Mouse (Mus musculus) c-Kit-negative CD71-positive TER-119-positive erythroid progenitor cells, embryonic 14.5 days (primary cell): ENCODE data around the gene Tmem115.
"Not testable (repeated sequence)": the region's sequence is repeated elsewhere in the genome, so short reads cannot be mapped to it uniquely, and the experiment has no call there.

Source experiments
- DNase-seq: peaks from one replicate; pipeline ENCODE4 v3.0.0-alpha.2; 2013; ENCODE audit warnings: low read depth, low spot score

Gene Tmem115

DNA sequence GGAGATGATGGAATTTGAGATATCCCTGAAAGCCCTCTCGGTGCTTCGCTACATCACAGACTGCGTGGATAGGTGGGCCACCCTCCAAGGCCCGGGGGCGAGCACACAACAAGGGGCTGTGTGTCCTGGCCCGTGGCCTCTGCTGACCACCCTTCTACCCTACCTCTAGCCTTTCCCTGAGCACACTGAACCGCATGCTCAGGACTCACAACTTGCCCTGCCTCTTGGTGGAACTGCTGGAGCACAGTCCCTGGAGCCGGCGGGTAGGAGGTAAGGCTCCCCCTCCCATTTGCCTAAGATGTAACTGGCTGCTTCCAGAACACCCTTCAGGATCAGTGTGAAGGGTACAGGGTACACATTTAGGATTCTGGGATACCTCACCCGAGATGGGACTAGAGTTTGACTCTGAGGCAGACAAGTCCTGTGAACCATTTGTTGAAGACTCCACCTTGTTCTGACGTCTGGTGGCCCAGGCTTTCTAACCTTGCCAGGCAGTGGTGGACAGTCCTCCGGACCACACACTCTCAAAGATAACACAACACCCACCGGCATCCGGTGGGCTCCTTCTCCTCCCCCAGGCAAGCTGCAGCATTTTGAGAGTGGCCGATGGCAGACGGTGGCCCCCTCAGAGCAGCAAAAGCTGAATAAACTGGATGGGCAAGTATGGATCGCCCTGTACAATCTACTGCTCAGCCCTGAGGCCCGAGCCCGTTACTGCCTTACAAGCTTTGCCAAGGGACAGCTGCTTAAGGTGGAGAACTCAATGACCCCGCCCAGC is 15.7 kb downstream of the Tmem115 start:
- no peak for DNase-seq

DNA sequence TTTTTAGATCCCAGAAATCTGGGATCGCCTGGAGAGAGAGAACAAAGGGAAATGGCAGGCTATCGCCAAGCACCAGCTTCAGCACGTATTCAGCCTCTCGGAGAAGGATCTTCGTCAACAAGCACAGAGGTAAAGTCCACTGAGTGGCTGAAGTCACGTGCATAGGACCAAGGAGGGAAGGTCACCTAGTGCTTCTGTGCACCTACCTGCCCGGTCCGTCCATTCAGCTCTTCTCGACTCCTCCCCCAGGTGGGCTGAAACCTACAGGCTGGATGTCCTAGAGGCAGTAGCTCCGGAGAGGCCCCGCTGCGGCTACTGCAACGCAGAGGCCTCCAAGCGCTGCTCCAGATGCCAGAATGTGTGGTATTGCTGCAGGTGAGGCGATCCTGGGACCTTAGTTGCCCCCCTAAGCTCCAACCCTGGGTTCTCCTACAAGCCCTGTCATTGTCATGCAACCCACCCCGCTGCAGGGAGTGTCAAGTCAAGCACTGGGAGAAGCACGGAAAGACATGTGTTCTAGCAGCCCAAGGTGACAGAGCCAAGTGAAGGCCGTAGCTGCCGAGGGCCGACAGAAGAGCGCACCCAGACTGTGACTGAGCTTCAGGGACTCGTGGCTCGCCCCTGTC is 16.9 kb downstream of the Tmem115 start:
- DNase-seq = no peak

DNA sequence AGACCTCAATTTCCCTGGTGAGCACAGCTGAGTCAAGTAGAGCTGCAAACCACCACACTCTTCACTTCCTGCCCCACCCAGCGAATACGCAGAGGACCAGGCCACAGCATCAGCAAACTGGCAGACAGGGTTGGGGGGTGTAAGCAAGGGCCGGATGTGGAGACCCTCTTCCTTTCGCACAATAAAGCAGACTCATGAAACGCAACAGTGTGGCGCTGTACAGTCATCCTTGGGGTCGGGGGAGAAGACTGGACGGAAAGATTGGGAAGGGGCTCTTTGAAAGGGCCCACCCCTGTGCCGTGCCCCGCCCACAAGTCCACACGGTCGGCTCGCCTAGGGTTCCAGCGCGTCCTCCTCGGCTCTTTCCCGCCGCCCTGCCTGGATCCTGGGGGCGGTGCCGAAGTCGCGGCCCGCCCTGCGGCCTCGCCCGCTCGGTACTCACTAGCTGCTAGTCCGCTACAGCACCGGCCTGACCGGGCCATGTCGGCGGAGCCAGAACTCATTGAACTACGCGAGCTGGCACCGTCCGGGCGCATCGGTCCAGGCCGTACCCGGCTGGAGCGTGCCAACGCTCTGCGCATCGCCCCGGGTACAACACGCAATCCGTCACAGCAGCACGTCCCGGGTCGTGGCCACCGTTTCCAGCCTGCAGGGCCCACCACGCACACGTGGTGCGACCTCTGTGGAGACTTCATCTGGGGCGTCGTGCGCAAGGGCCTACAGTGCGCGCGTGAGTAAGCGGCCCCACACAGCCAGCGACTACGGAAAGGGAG is 17.6 kb downstream of the Tmem115 start, which contains the start of gene Rassf1:
Gene Rassf1 (plus strand): TSS at position 439 of the 773 bp plus-strand sequence.
- peak; percentile 60 for DNase-seq

DNA sequence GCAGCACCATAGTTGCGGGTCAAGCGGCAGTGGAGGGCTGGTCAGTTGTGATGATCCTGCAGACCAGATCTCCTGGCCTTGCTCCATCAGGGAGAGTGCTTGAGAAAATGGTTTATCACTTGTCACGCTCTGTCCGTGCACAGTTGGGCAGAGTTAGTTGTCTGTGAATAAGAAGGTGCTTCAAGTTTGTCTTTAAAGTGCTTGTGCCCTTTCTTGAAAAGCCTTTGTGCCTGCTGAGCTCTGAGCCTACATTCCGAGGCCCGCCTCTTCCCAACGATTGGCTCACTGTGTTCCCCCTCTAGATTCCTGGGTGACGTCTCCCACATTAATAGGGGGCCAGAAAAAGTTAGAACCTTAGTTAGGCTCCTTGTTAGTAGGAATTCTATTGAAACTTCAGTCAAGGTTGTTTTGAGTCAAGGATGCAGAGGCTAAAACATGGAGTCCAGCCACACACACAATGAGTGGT is 18.2 kb downstream of the Tmem115 start:
- DNase-seq = no peak

DNA sequence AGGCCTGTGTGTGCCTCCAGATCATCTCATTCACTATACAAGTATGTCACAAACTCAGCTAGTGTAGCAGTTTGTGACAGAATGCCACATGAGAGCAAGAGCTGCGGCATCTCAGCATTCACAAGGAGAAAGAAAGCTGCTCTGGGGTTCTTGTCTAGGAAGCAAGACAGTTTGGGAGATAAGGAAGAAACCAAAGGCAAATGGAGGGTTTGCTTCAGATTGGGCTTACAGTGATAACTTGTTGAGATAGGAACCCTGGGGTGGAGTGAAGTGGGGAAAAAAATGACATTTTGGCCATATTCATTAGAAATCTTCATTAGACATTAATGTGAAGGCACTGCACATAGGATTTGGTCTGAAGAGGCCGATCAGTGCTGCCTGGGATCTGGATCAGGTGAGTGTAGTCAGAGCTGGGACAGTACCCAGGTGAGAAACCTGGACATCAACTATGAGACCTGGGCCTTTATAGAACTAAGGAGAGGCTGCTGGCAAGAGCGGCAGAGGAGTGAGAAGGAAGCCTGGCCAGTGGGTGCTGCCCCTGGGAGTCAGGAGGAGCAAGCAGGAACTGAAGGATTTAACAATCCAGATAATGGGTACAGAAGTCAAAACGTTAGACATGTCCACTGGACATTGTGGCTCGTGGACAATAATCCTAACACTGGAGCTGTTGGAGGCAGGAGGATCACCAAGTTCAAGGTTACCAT is 19.1 kb downstream of the Tmem115 start:
- DNase-seq = no peak

DNA sequence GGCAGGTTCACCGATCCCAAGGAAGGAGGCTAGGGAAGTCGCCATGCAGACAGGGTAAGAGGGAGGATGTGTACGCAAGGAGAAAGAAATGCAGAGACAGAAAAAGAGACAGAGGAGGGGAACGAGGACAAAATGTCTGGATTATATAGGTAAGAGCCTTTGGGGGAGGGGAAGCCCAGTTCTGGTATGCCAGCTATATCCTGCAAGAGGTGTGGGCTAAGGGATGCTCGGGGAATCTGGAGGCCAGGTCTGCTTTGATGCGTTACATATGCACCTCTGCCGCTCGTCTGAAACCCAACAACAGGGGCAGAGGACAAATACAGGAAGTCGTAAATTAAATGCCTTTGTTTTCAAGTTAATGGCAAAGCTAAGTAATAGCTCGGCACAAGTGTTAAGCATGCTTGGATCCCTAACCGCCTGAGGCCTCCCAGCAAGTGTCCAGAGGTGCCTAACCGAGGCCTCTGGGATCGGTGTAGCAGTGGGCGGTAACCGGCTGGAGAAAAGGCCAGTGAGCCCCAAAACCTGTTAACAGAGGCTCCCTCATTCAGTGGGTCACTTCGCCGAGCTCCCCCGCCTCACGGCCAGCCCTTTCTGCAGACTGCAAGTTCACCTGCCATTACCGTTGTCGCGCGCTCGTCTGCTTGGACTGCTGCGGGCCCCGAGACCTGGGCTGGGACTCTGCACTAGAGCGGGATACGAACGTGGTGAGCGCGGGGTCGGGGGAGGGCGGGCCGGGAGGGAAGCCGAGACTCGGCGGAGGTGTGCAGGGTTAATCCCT is 20.0 kb downstream of the Tmem115 start:
- no peak for DNase-seq

DNA sequence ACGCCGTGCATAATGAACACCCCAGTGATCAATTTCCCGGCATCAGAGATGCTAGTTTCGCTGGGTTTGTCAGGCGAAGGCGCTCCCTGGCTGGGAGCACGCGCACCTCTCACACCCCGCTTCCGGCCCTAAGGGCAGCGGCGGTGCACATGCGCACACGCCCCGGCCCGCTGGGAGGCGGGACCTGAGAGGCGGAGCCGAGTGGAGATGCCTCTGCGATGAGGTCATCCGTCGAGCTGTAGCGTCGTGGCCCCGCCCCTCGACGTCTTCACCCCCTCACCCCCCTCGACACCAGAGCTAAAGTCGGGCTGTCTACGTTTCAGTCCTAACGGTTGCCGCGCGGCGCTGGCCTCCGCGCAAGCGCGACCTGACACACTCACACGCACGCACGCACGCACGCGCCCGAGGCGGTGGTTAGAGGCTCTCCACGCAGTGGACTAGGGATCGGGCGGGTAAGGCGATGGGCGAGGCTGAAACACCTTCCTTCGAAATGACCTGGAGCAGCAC is 20.6 kb downstream of the Tmem115 start:
- DNase-seq = peak; percentile 96

DNA sequence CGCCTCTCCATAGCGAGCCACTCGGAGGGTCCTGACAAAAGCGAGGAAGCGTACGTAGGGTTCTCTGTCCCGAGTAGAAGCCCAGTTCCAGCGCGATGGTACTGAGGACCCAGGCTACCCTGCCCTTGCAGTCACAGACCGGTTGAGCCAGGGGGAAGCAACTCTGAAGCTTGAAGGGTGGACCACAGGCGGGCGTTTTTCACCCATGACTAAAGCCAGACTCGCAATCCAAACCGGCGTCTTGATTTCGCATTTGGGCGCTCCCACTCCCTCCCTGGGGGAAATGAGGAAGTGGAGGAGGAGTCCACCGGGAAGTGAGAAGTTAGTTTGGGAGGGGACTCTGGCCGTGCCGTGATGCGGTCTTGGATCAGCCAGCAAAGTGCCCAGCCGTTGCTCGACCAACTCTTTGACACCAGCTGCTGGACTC is 21.3 kb downstream of the Tmem115 start:
- no peak for DNase-seq

DNA sequence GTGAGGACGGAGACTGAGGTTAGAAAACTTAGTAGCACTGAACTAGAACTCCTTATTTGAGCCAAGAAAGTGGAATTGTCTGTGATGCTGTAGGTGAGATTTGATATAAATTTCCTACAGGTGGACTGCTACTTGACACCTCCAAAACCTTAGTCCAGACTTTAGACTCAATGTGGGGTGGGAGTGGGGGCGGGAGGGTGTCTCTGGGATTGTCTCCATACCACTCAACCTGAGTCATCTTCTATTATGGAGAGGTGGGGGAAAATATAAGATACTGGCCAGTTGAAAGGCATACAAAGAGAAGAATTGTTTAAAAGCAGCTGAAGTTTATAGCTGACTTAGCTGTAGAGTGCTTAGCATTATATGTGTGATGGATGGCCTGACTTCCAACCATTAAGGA is 22.0 kb downstream of the Tmem115 start:
- no peak for DNase-seq

DNA sequence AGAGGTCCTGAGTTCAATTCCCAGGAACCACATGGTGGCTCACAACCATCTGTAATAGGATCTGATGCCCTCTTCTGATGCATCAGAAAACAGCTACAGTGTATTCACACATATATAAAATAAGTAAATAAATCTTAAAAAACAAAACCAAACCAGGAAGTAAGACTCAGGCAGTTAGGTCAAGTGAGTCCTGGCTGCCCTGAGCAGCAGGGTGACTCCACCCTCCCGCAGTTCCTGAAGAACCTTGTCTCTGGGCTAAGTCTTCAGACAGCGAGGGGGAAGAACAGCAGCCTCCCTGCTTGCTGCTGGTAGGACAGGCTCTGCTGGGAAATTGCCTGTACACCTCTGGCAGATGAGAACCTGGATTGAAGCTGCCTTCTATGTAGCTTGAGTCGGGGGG is 22.6 kb downstream of the Tmem115 start:
- no peak for DNase-seq

DNA sequence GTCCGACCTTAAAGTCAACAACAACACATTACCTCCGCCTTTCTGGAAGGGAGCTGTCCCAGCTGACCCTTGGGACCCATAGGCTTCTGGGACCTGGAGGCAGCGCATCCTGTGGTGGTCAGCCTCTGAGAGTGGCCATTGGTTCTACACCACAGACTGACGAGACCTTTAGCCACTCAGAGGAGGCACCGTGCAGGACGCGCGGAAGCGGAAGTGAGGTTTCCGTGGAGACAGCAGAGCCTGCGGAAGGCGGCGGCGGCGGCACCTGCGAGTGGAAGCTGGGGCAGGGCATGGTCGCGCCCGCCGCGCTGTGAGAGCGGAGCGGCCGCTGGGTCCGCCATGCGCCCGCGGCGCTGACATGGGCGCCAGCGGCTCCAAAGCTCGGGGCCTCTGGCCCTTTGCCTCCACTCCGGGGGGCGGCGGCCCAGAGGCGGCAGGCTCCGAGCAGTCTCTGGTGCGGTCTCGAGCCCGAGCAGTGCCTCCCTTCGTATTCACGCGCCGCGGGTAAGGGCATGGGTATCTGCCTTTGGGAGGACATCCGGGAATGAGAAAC is 29.4 kb downstream of the Tmem115 start, which contains the start of gene Tusc2:
Gene Tusc2 (plus strand): TSS at position 227 of the 553 bp plus-strand sequence.
- peak; percentile 84 for DNase-seq

DNA sequence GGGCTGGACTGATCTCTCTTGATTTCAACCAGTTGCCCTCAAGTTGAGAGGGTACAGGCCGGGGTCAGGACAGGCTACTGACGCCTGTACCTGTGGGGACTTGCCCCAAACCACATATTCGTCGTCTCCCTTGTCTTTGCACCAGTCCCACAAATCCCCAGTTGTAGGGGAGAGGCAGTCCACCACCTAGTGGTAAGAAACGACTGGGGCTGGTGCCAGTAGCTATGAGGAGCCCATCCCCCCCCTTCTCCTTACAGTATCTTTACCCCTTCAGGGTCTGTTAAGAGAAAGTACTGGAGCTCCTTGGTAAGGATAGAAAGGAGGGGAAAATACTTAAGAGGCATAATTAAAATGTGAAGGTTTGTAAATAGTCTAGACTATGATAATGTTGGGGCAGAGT is 31.8 kb downstream of the Tmem115 start:
- not testable (repeated sequence) for DNase-seq

DNA sequence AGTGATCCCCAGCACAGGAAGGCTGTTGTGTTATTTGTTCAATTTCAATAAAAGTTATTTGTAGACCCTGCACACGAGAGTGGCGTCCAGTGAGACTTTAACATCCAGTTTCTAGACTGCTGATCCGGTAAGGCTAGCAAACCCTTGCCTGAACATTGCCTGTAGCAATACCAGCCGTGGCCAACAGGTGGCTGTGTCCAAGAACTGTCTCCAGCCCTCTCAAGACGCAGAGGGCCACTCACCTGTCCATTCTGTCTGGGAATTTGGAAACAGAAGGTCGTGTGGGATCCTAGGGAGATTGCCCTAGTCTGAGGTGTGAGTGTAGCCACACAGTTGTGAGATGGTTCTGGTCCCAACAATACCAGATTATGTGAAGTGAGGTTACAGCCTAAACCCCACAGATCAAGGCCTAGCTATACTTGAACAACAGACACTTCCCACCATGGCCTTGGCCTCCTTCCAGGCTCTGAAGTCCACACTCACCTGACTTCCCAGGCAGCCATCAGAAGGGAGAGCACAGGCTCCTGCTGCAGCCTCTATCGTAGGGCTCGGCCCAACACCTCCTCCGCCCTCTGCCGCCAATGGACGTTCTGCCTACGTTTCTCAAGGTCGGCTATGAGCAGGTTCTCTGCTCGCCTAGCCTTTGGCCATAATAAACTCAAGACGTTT is 32.4 kb downstream of the Tmem115 start:
- peak; percentile 75 for DNase-seq

DNA sequence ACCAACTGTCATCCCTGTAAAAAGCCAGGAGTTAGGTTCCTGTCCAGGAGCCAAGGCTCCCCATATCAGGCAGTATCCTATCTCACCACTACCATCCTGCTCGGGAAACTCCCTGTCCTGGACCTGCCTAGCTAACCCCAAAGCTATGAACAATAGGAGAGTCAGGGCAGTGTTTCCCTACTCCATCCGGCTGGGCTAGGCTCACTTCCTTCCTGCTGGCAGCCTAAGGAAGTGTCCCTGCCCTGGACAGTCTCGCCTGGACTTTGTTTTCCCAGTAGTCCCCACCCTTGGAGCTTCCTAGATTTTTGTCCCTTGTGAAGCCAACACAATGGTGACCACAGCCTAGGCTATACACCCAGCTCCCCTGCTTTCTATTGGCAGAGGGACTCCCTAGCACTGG is 33.1 kb downstream of the Tmem115 start:
- DNase-seq = no peak

DNA sequence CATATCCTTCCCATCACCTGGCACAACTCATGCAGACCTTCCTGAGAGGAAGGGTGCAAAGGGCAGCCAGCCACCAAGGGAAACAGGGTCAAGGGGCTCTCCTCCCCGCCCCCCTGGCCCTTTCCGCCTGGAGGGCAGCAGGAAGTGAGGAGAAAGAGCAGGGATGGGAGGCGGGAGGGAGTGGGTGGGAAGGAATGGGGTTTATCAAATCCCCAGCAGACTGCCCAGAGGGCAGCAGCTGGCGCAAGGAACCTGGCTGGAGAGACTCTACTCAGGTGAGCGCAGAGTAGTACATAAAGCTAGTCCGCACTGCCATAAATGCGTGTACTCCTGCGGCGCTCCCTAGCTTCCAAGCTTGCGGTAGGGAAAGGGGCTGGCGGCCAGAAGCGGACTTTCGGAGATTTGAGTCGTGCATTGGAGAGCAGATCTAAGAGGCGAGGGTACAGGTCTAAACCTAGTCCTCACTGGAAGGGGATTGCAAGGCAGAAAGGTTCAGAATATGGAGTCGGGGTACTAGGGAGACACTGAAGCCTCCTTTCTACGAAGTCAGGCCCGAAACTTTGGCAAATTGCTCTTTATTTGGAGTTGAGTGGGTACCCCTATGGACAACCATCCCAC is 34.1 kb downstream of the Tmem115 start, which contains the start of gene Hyal2:
Gene Hyal2 (plus strand): TSS at position 244 of the 618 bp plus-strand sequence.
- no peak for DNase-seq

DNA sequence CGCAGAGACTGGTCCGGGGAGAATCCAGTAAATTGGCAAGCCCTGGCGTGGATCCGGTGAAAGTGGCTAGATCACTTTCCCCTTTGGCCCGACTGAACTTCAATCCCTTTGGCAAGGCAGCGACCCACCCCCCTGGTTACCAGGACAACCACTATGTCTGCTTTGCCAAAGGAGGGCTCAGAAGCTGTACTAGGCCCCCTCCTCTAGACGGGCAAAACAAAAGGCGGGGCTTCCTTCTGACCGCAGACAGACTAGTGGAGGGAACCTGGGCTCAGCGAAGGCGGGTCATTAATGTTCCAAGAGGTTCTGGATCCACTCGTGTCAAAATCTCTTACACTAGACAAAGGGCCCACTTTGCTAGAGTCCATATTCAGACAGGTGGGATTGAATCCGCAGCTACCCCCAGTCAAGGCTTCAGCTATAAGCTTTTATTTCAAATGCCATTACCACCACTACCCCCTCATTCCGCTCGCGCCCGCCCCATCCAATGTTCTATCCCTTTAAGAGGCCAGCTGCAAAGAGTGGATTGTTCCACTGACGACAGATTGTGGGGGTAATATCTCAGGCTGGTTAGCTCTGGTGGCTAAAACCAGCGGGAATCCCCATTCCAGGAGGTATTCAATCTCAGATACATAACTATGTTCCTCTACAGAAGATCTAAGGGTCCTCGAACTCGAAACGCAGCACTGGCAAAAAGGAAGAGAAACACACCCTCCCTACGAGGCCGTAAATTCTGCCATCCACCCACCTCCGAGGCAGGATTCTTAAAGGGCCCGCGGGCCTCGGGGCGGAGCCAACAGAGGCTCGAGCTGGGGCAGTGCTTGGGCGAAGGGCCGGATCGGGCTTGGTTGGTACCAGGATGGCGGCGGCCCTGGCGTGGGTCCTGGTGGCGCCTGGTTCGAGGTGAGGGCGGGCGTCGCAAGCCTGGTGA is 34.9 kb downstream of the Tmem115 start:
- peak; percentile 83 for DNase-seq

DNA sequence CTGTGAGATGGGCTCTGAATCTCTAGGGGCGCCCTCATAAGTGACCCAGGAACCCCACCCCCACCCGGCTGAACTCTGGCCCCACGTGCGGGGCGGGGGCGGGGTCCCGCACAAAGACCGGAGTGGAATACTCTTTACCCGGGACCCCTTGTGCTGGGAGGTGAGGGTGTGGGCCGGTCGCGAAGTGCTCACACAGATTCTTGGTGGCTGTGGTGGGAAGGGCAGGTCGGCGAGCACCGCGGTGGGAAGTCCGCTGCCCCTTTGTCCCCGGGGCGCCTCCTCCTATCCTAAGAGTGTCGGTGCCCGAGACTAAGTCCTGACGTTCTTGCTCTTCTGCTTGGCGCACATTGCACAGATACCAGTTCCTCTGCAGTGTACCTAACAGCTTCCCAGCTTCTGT is 35.5 kb downstream of the Tmem115 start:
- no peak for DNase-seq

DNA sequence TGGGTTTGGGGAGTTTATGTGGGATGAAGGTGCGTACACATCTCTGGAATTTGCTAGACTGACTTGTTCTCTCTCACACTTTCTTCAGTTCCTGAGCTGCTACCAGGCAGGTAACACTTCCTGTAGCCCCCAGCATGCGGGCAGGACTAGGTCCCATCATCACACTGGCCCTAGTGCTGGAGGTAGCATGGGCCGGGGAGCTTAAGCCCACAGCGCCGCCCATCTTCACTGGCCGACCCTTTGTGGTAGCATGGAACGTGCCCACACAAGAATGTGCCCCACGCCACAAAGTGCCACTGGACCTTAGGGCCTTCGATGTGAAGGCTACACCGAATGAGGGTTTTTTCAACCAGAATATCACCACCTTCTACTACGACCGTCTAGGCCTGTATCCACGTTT is 36.3 kb downstream of the Tmem115 start:
- no peak for DNase-seq
